Mouse (Mus musculus) lung, embryonic 16.5 days (tissue): ENCODE measurements around the gene Ncmap. TPM values are rescaled to one million over a fixed set of nuclear protein-coding genes. Genes with fewer than 3 reads are reported as not detected.
A peak's percentile ranks its signal among the peaks of the same experiment; 100 is the strongest.

Experiments used
- ATAC-seq: fragments of 200-750 bp; cut with Nextera tagmentation; 2 replicates; pipeline ENCODE4 v1.8.0; 2017; ENCODE audit warnings: low read depth, mild to moderate bottlenecking, moderate library complexity
- H3K27ac ChIP-seq: fragments of 300-500 bp; sonication (generic); 2 replicates; pipeline ENCODE4 v1.5.1; 2014; ENCODE audit warnings: mild to moderate bottlenecking, control low read depth, low read length
- H3K27me3 ChIP-seq: fragments of 300-500 bp; sonication (generic); 2 replicates; pipeline ENCODE4 v1.6.1; 2014; ENCODE audit warnings: low read depth, low read length, mixed read lengths; ENCODE audit not compliant: control insufficient read depth, insufficient read depth
- H3K36me3 ChIP-seq: fragments of 300-500 bp; sonication (generic); 2 replicates; pipeline ENCODE4 v1.6.1; 2014; ENCODE audit warnings: low read length; ENCODE audit not compliant: control insufficient read depth, insufficient read depth
- H3K4me1 ChIP-seq: fragments of 300-500 bp; sonication (generic); replicated peaks from 2 replicates; pipeline ENCODE4 v1.6.1; 2014; ENCODE audit warnings: low read length, mixed read lengths; ENCODE audit not compliant: control insufficient read depth, insufficient read depth
- H3K4me2 ChIP-seq: fragments of 300-500 bp; sonication (generic); 2 replicates; pipeline ENCODE4 v1.6.1; 2014; ENCODE audit warnings: low read depth, low read length, control low read depth
- H3K4me3 ChIP-seq: fragments of 300-500 bp; sonication (generic); 2 replicates; pipeline ENCODE4 v1.5.1; 2014; ENCODE audit warnings: mild to moderate bottlenecking, low read length, control low read depth
- H3K9ac ChIP-seq: fragments of 300-500 bp; sonication (generic); 2 replicates; pipeline ENCODE4 v1.6.1; 2014; ENCODE audit warnings: low read length, control low read depth
- H3K9me3 ChIP-seq: fragments of 300-500 bp; sonication (generic); 2 replicates; pipeline ENCODE4 v1.6.1; 2016; ENCODE audit warnings: low read length; ENCODE audit not compliant: control insufficient read depth
- WGBS: fragments of 180-500 bp; shearing (Covaris S2); extraction: QIAGEN DNeasy Blood & Tissue Kit; methylation state at CpG from one replicate; pipeline ENCODE4 v1.1.7; 2014; 5-methylcytosine and 5-hydroxymethylcytosine counted together
- polyA plus RNA-seq: library from polyadenylated mRNA; unstranded; fragments of >200 nt; fragmentation: Nextera tagmentation; extraction: Ambion mirVana; gene quantifications from 2 replicates; pipeline ENCODE4 v1.2.1, GENCODE M21; 2015

Ncmap gene
- polyA plus RNA-seq, 1 experiment from 2014 or later = 8.5 TPM

DNA sequence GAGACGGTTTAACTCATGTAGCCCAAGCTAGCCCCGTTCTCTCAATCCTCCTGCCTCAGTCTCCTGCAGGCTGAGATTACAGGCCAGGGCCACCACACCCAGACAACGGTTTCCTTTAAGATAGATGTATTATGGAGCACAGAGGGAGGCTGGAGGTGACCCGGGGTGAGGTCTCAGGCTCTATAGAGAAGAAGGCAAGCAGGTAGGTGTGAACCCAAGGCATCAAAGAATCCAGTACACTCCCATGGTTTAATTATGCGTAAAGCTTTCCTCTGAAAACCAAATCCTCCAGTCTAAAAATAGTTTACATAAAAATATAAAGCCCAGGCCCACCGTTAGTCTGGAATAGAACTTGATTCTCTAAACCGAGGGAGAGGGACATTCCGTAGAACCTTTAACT is 15.5 kb upstream of the Ncmap start:
- 71% methylated on average over 8 of the region's 8 CpGs for WGBS
- Histone ChIP-seq H3K9ac (no peak overlapping the region), H3K9me3 (no peaks in the 10 kb centered on the region; the same call in 1 of the 2 replicates), H3K4me2 (no peak overlapping the region), H3K4me1 (no peaks in the 10 kb centered on the region), H3K27me3 (no peaks in the 10 kb centered on the region), H3K27ac (no peak overlapping the region), H3K36me3 (peaks cover 3% of the 10 kb centered on the region), H3K4me3 (no peak overlapping the region)
- ATAC-seq = no peak

DNA sequence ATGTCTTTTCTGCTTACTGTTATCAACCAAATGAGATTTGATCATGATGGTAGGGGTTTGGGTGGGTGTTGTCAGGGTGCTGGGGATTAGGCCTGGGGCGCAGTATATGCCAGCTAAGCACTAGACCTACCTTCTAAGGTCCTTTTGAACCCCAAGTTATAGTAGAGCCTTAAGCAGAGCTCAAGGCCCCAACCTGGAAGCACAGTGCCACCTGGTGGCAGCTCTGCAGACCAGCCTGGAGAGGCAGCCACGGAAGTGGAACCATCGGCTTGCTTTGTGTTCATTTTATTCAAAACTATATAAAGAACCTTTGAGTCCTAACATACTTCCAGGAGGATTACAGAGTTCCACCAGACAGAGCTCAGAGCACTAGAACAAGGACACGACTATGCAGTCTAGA is 13.6 kb upstream of the Ncmap start:
- ATAC-seq = peak; percentile 43; the same call in 1 of the 2 replicates
- Histone ChIP-seq H3K4me2 (no peak overlapping the region), H3K9ac (no peak overlapping the region), H3K27me3 (no peaks in the 10 kb centered on the region), H3K4me3 (no peak overlapping the region), H3K4me1 (no peaks in the 10 kb centered on the region), H3K36me3 (no peaks in the 10 kb centered on the region), H3K9me3 (no peaks in the 10 kb centered on the region; the same call in 1 of the 2 replicates), H3K27ac (no peak overlapping the region)
- 31% methylated on average over 4 of the region's 4 CpGs for WGBS

- Histone ChIP-seq H3K27me3 (no peaks in the 10 kb centered on the region), H3K4me1 (no peaks in the 10 kb centered on the region), H3K4me3 (no peak overlapping the region), H3K36me3 (no peaks in the 10 kb centered on the region), H3K9me3 (no peaks in the 10 kb centered on the region; the same call in 1 of the 2 replicates), H3K4me2 (no peak overlapping the region), H3K27ac (no peak overlapping the region), H3K9ac (no peak overlapping the region)
- 37% methylated on average over 5 of the region's 5 CpGs for WGBS
- no peak for ATAC-seq
Measured at GRCm38 (mm10) chr4:135406180-135406579, 8.2 kb upstream of the Ncmap start.

GRCm38 (mm10) chr4:135404916-135405315 is 6.9 kb upstream of the Ncmap start:
- no peaks in the 10 kb centered on the region for H3K27me3 ChIP-seq
- H3K9me3 ChIP-seq = no peaks in the 10 kb centered on the region; the same call in 1 of the 2 replicates
- no peak for ATAC-seq
- no peak overlapping the region for H3K4me3 ChIP-seq
- no peak overlapping the region for H3K9ac ChIP-seq
- H3K4me1 ChIP-seq = no peaks in the 10 kb centered on the region
- 88% methylated on average over 2 of the region's 2 CpGs for WGBS
- H3K27ac ChIP-seq = no peak overlapping the region
- no peaks in the 10 kb centered on the region for H3K36me3 ChIP-seq
- H3K4me2 ChIP-seq = no peak overlapping the region

- 59% methylated on average over 10 of the region's 10 CpGs for WGBS
- Histone ChIP-seq H3K27me3 (peaks cover 1% of the 10 kb centered on the region), H3K9ac (no peak overlapping the region), H3K9me3 (no peaks in the 10 kb centered on the region), H3K4me3 (no peak overlapping the region), H3K36me3 (no peaks in the 10 kb centered on the region), H3K4me1 (peaks cover under 1% of the 10 kb centered on the region; the same call in 1 of the 2 replicates), H3K4me2 (no peak overlapping the region), H3K27ac (no peak overlapping the region)
- no peak for ATAC-seq
Measured at GRCm38 (mm10) chr4:135404048-135404447, 6.0 kb upstream of the Ncmap start.

GRCm38 (mm10) chr4:135401881-135402280 is 3.9 kb upstream of the Ncmap start:
- WGBS = 27% methylated on average over 7 of the region's 7 CpGs
- no peaks in the 10 kb centered on the region for H3K36me3 ChIP-seq
- no peak overlapping the region for H3K27ac ChIP-seq
- H3K4me1 ChIP-seq = peaks cover 6% of the 10 kb centered on the region; the same call in 1 of the 2 replicates
- no peaks in the 10 kb centered on the region for H3K9me3 ChIP-seq
- no peak overlapping the region for H3K4me3 ChIP-seq
- peaks cover 12% of the 10 kb centered on the region for H3K27me3 ChIP-seq
- no peak overlapping the region for H3K4me2 ChIP-seq
- no peak overlapping the region for H3K9ac ChIP-seq
- no peak for ATAC-seq

GRCm38 (mm10) chr4:135397551-135397950 is 476 bp downstream of the Ncmap start:
- no peaks in the 10 kb centered on the region for H3K36me3 ChIP-seq
- H3K4me3 ChIP-seq = peak overlapping the region; percentile 53
- peak overlapping the region; percentile 78 for H3K4me2 ChIP-seq
- peaks cover 6% of the 10 kb centered on the region; the same call in 1 of the 2 replicates for H3K4me1 ChIP-seq
- peak overlapping the region; percentile 62 for H3K9ac ChIP-seq
- WGBS = under 1% methylated on average over 16 of the region's 16 CpGs
- ATAC-seq = peak; percentile 50; the same call in 1 of the 2 replicates
- H3K9me3 ChIP-seq = peaks cover 3% of the 10 kb centered on the region; the same call in 1 of the 2 replicates
- peaks cover 15% of the 10 kb centered on the region for H3K27me3 ChIP-seq
- H3K27ac ChIP-seq = no peak overlapping the region

- no peak for ATAC-seq
- peaks cover 3% of the 10 kb centered on the region; the same call in 1 of the 2 replicates for H3K9me3 ChIP-seq
- no peak overlapping the region for H3K27ac ChIP-seq
- no peak overlapping the region for H3K4me2 ChIP-seq
- no peaks in the 10 kb centered on the region for H3K36me3 ChIP-seq
- peaks cover 15% of the 10 kb centered on the region for H3K27me3 ChIP-seq
- WGBS = 82% methylated on average over 5 of the region's 5 CpGs
- no peak overlapping the region for H3K4me3 ChIP-seq
- no peak overlapping the region for H3K9ac ChIP-seq
- H3K4me1 ChIP-seq = peaks cover 6% of the 10 kb centered on the region; the same call in 1 of the 2 replicates
Measured at GRCm38 (mm10) chr4:135396303-135396702, 1.7 kb downstream of the Ncmap start.

DNA sequence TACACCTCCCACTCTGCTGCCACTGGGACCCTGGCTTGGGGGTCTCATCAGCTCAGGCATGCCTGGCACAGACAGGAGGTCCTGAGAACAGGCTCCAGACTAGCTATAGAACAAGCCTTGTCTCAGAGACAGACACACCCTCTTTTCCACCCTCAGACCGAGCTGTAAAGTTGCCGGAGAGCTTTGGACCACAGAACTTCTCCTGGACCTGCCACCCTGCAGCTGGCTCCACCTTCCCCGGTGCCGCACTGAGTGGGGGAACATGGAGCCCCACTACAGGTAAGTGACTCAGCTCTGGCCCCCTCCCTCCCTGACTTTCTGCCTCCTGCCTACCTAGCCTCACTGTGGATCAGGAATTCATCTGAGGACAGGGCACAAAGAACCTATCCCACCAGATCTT is 2.7 kb downstream of the Ncmap start:
- H3K4me3 ChIP-seq = no peak overlapping the region
- H3K27me3 ChIP-seq = peaks cover 15% of the 10 kb centered on the region
- no peak overlapping the region for H3K27ac ChIP-seq
- WGBS = 78% methylated on average over 4 of the region's 4 CpGs
- H3K4me2 ChIP-seq = no peak overlapping the region
- no peaks in the 10 kb centered on the region for H3K36me3 ChIP-seq
- no peak for ATAC-seq
- H3K4me1 ChIP-seq = peaks cover 6% of the 10 kb centered on the region; the same call in 1 of the 2 replicates
- H3K9me3 ChIP-seq = peaks cover 3% of the 10 kb centered on the region; the same call in 1 of the 2 replicates
- H3K9ac ChIP-seq = no peak overlapping the region
